Mouse (Mus musculus): ENCODE results near the gene Chid1. TPM values are rescaled to one million over a fixed set of nuclear protein-coding genes. Genes with fewer than 3 reads are reported as not detected.

Gene Chid1
- polyA plus RNA-seq, 1 experiment from 2014 or later, result 69.8 TPM

GRCm38 (mm10) chr7:141575481-141575880 lies 35.8 kb upstream of the Chid1 start:
- peaks cover 12% of the 10 kb centered on the region for H3K4me1 ChIP-seq (ENCODE audit: control insufficient read depth, insufficient read depth, low read length)
- ATAC-seq, result no peak
- no peaks in the 10 kb centered on the region for H3K27me3 ChIP-seq (replicated peaks; ENCODE audit: control insufficient read depth, insufficient read depth, low read length)
- no peak overlapping the region for H3K9ac ChIP-seq (ENCODE audit: low read depth, low read length)
- H3K27ac ChIP-seq (ENCODE audit: low read length), result no peak overlapping the region
- no peak overlapping the region for H3K4me2 ChIP-seq (ENCODE audit: low read depth, low read length)
- H3K4me3 ChIP-seq (ENCODE audit: low read length), result no peak overlapping the region
- no peaks in the 10 kb centered on the region for H3K9me3 ChIP-seq (ENCODE audit: control insufficient read depth, low read length)
- 78% methylated on average over 3 of the region's 3 CpGs for WGBS
- H3K36me3 ChIP-seq (ENCODE audit: control insufficient read depth, insufficient read depth, low read length), result no peaks in the 10 kb centered on the region

GRCm38 (mm10) chr7:141574041-141574440 lies 34.4 kb upstream of the Chid1 start:
- Histone ChIP-seq H3K4me2 (ENCODE audit: low read depth, low read length) (no peak overlapping the region), H3K27me3 (replicated peaks; ENCODE audit: control insufficient read depth, insufficient read depth, low read length) (no peaks in the 10 kb centered on the region), H3K9ac (ENCODE audit: low read depth, low read length) (no peak overlapping the region), H3K4me3 (ENCODE audit: low read length) (no peak overlapping the region), H3K4me1 (ENCODE audit: control insufficient read depth, insufficient read depth, low read length) (peaks cover 21% of the 10 kb centered on the region), H3K9me3 (ENCODE audit: control insufficient read depth, low read length) (no peaks in the 10 kb centered on the region), H3K36me3 (ENCODE audit: control insufficient read depth, insufficient read depth, low read length) (no peaks in the 10 kb centered on the region), H3K27ac (ENCODE audit: low read length) (no peak overlapping the region)
- ATAC-seq, result no peak
- WGBS, result 67% methylated on average over 3 of the region's 3 CpGs

DNA sequence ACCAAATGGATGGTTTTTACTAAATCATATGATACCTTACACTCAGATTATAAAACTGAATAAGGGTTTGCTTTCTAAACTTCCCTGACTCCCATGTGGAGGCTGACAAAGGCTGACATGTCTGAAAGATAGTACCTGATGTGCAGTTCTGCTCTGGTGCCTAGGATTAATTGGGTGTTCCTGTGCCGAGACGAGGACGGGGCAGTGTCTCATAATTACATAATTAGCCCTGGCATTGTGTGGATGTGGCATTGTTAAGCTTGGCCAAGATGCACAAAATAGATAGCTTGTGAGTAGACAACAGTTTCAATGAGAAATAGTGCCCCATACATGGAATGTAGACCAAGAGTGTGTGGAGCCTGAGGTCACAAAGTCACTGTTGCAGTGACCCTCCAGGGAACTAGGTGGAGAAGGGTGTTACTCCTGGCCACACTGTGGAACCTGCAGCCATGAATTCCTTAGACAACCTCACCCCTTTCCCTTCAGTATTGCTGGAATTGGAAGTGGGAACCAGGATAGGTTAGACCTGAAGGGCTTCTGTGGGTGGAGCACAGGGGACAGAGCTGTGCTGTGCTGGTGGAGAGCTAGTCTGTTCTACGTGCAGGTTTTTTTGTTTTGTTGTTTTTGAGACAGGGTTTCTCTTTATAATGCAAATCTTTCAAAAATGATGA lies 31.1 kb upstream of the Chid1 start:
- ATAC-seq, result no peak
- no peak overlapping the region for H3K27ac ChIP-seq (ENCODE audit: low read length)
- H3K36me3 ChIP-seq (ENCODE audit: control insufficient read depth, insufficient read depth, low read length), result no peaks in the 10 kb centered on the region
- no peak overlapping the region for H3K9ac ChIP-seq (ENCODE audit: low read depth, low read length)
- H3K9me3 ChIP-seq (ENCODE audit: control insufficient read depth, low read length), result no peaks in the 10 kb centered on the region
- H3K4me1 ChIP-seq (ENCODE audit: control insufficient read depth, insufficient read depth, low read length), result peaks cover 11% of the 10 kb centered on the region
- WGBS, result 83% methylated on average over 4 of the region's 4 CpGs
- no peak overlapping the region for H3K4me2 ChIP-seq (ENCODE audit: low read depth, low read length)
- no peaks in the 10 kb centered on the region for H3K27me3 ChIP-seq (replicated peaks; ENCODE audit: control insufficient read depth, insufficient read depth, low read length)
- H3K4me3 ChIP-seq (ENCODE audit: low read length), result no peak overlapping the region

DNA sequence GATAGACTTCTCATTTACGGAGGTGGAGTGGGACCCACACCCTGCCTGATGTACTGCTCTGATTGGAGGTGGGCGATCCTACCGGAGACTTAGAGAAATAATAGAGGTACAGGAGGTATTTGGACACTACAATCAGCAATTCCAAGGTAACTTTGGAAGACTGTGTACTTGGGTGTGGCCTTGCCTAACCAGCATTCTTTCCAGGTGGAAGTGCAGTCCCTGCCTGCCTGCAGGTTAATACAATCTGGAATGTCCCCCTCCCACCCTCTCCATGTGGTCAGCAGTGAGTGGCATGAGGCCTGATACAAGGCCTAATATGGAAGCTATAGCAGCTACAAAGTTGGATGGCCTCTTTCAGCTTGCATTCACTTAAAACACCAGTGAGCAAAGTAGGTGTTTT lies 30.3 kb upstream of the Chid1 start:
- no peak for ATAC-seq
- Histone ChIP-seq H3K4me2 (ENCODE audit: low read depth, low read length) (no peak overlapping the region), H3K27ac (ENCODE audit: low read length) (peak overlapping the region; percentile 53; the same call in 1 of the 2 replicates), H3K27me3 (replicated peaks; ENCODE audit: control insufficient read depth, insufficient read depth, low read length) (no peaks in the 10 kb centered on the region), H3K9ac (ENCODE audit: low read depth, low read length) (no peak overlapping the region), H3K9me3 (ENCODE audit: control insufficient read depth, low read length) (no peaks in the 10 kb centered on the region), H3K36me3 (ENCODE audit: control insufficient read depth, insufficient read depth, low read length) (no peaks in the 10 kb centered on the region), H3K4me3 (ENCODE audit: low read length) (no peak overlapping the region), H3K4me1 (ENCODE audit: control insufficient read depth, insufficient read depth, low read length) (peaks cover 12% of the 10 kb centered on the region)
- 67% methylated on average over 3 of the region's 3 CpGs for WGBS

DNA sequence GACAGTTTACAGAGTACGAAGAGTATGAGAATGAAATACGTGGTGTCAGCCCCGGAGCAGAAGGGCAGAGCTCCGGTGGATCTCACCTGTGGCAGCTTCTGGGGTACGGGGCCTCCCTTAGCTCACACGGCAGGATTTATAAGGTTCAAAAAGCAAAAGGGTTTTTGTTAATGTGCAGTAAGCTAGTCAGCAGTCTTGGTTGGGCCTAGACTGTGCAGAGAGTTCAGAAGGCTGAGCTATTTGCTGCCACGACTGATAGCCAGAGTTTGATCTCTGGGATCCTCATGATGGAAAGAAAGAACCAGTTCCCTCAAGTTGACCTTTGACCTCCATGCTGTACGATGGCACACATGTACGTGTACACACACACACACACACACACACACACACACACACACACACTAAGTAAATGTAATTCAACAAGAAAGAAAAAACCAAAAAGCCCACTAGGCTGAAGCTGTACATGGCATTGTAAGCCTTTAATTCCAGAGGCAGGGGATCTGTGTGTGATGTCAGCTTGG lies 29.7 kb upstream of the Chid1 start:
- Histone ChIP-seq H3K9me3 (ENCODE audit: control insufficient read depth, low read length) (no peaks in the 10 kb centered on the region), H3K4me3 (ENCODE audit: low read length) (no peak overlapping the region), H3K9ac (ENCODE audit: low read depth, low read length) (no peak overlapping the region), H3K4me2 (ENCODE audit: low read depth, low read length) (no peak overlapping the region; the same call in 1 of the 2 replicates), H3K36me3 (ENCODE audit: control insufficient read depth, insufficient read depth, low read length) (no peaks in the 10 kb centered on the region), H3K27ac (ENCODE audit: low read length) (peak overlapping the region; percentile 53), H3K4me1 (ENCODE audit: control insufficient read depth, insufficient read depth, low read length) (peaks cover 18% of the 10 kb centered on the region), H3K27me3 (replicated peaks; ENCODE audit: control insufficient read depth, insufficient read depth, low read length) (no peaks in the 10 kb centered on the region)
- peak; percentile 54 for ATAC-seq
- WGBS, result 60% methylated on average over 9 of the region's 9 CpGs

GRCm38 (mm10) chr7:141566587-141566986 lies 26.9 kb upstream of the Chid1 start:
- no peaks in the 10 kb centered on the region for H3K36me3 ChIP-seq (ENCODE audit: control insufficient read depth, insufficient read depth, low read length)
- no peaks in the 10 kb centered on the region for H3K27me3 ChIP-seq (replicated peaks; ENCODE audit: control insufficient read depth, insufficient read depth, low read length)
- H3K9me3 ChIP-seq (ENCODE audit: control insufficient read depth, low read length), result no peaks in the 10 kb centered on the region
- 75% methylated on average over 7 of the region's 7 CpGs for WGBS
- H3K4me2 ChIP-seq (ENCODE audit: low read depth, low read length), result no peak overlapping the region
- no peak overlapping the region for H3K4me3 ChIP-seq (ENCODE audit: low read length)
- peaks cover 31% of the 10 kb centered on the region for H3K4me1 ChIP-seq (ENCODE audit: control insufficient read depth, insufficient read depth, low read length)
- H3K27ac ChIP-seq (ENCODE audit: low read length), result no peak overlapping the region
- H3K9ac ChIP-seq (ENCODE audit: low read depth, low read length), result no peak overlapping the region
- ATAC-seq, result no peak

DNA sequence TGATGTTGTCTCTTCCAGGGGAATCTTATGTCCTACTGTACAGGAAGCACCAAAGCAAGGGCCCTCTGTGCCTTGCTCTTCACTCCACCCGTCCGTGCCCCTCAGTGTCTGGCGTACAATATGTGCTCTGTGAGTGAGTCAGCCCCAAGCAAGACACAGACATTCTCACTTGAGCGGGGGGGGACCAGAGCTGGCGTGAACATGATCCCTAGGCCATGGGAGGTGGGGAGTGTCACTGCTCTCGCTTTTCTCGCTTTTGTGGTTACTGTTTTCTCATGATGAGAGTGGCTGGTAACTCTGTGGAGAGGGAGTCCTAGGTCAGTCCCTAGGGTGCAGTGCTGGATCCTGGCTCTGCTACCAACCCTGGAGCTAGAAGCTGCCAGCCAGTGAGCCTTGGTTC lies 24.9 kb upstream of the Chid1 start:
- no peaks in the 10 kb centered on the region for H3K36me3 ChIP-seq (ENCODE audit: control insufficient read depth, insufficient read depth, low read length)
- H3K27ac ChIP-seq (ENCODE audit: low read length), result no peak overlapping the region
- no peak overlapping the region for H3K4me3 ChIP-seq (ENCODE audit: low read length)
- WGBS, result 60% methylated on average over 7 of the region's 7 CpGs
- no peak for ATAC-seq
- no peaks in the 10 kb centered on the region for H3K27me3 ChIP-seq (replicated peaks; ENCODE audit: control insufficient read depth, insufficient read depth, low read length)
- H3K9me3 ChIP-seq (ENCODE audit: control insufficient read depth, low read length), result no peaks in the 10 kb centered on the region
- peaks cover 27% of the 10 kb centered on the region for H3K4me1 ChIP-seq (ENCODE audit: control insufficient read depth, insufficient read depth, low read length)
- no peak overlapping the region for H3K4me2 ChIP-seq (ENCODE audit: low read depth, low read length)
- H3K9ac ChIP-seq (ENCODE audit: low read depth, low read length), result peak overlapping the region; percentile 35; the same call in 1 of the 2 replicates

- H3K4me1 ChIP-seq (ENCODE audit: control insufficient read depth, insufficient read depth, low read length), result peaks cover 21% of the 10 kb centered on the region
- ATAC-seq, result peak; percentile 16
- H3K4me3 ChIP-seq (ENCODE audit: low read length), result peak overlapping the region; percentile 99
- WGBS, result under 1% methylated on average over 21 of the region's 21 CpGs
- H3K9me3 ChIP-seq (ENCODE audit: control insufficient read depth, low read length), result no peaks in the 10 kb centered on the region
- peak overlapping the region; percentile 100 for H3K9ac ChIP-seq (ENCODE audit: low read depth, low read length)
- no peaks in the 10 kb centered on the region for H3K36me3 ChIP-seq (ENCODE audit: control insufficient read depth, insufficient read depth, low read length)
- peak overlapping the region; percentile 89 for H3K27ac ChIP-seq (ENCODE audit: low read length)
- no peaks in the 10 kb centered on the region for H3K27me3 ChIP-seq (replicated peaks; ENCODE audit: control insufficient read depth, insufficient read depth, low read length)
- peak overlapping the region; percentile 60 for H3K4me2 ChIP-seq (ENCODE audit: low read depth, low read length)
Measured at GRCm38 (mm10) chr7:141562852-141563427, 23.3 kb upstream of the Chid1 start.

- Histone ChIP-seq H3K4me2 (ENCODE audit: low read depth, low read length) (peak overlapping the region; percentile 60), H3K36me3 (ENCODE audit: control insufficient read depth, insufficient read depth, low read length) (no peaks in the 10 kb centered on the region), H3K4me1 (ENCODE audit: control insufficient read depth, insufficient read depth, low read length) (peaks cover 21% of the 10 kb centered on the region), H3K9ac (ENCODE audit: low read depth, low read length) (peak overlapping the region; percentile 100), H3K27ac (ENCODE audit: low read length) (peak overlapping the region; percentile 89), H3K27me3 (replicated peaks; ENCODE audit: control insufficient read depth, insufficient read depth, low read length) (no peaks in the 10 kb centered on the region), H3K9me3 (ENCODE audit: control insufficient read depth, low read length) (no peaks in the 10 kb centered on the region), H3K4me3 (ENCODE audit: low read length) (peak overlapping the region; percentile 99)
- ATAC-seq, result peak; percentile 47
- under 1% methylated on average over 26 of the region's 33 CpGs for WGBS
Measured at GRCm38 (mm10) chr7:141562421-141562851, 22.8 kb upstream of the Chid1 start.
